In genomic region chr7:128740334-128740733, GRCm38 (mm10) we compare ENCODE assay signal across 8 mouse cellular contexts. TPM values are rescaled to one million over a fixed set of nuclear protein-coding genes. Genes with fewer than 3 reads are reported as not detected.
DNase-seq lines count a peak whose midpoint lies in the region; ATAC-seq and TF ChIP-seq lines count a peak whose summit lies in the region.

TSS of gene Mcmbp (minus strand) at chr7:128740495.

- H3K4me1 ChIP-seq in hindbrain, embryonic 10.5 days (replicated peaks), result peaks cover 26% of the 10 kb centered on the region
- peaks cover 13% of the 10 kb centered on the region; the same call in 1 of the 2 replicates for H3K4me1 ChIP-seq in lung, postnatal 0 days (ENCODE audit: insufficient read depth, low read depth, low read length)

- peaks cover 21% of the 10 kb centered on the region for H3K27me3 ChIP-seq in hindbrain, embryonic 10.5 days (ENCODE audit: insufficient read depth, poor library complexity, severe bottlenecking)
- no peaks in the 10 kb centered on the region for H3K27me3 ChIP-seq in lung, postnatal 0 days (replicated peaks; ENCODE audit: insufficient read depth, low read length)

- no peak for TF ChIP-seq CTCF in lung, postnatal 0 days (IDR thresholded peaks at IDR 0.05)

- ATAC-seq in frontal cortex, adult (ENCODE audit: low TSS enrichment), result peak; percentile 76
- peak; percentile 85 for ATAC-seq in lung, postnatal 0 days

- under 1% methylated on average over 35 of the region's 35 CpGs for WGBS in hindbrain, embryonic 10.5 days
- WGBS in lung, postnatal 0 days, result 0% methylated on average over 12 of the region's 35 CpGs

- DNase-seq in MEL-GATA-1-ER (ENCODE audit: extremely low read depth, low read depth), result peak; percentile 77
- peak; percentile 95 for DNase-seq in cerebellum, adult 8-10 months
- DNase-seq in hindbrain, embryonic 10.5 days (ENCODE audit: low spot score), result peak; percentile 97
- DNase-seq in layer of hippocampus, adult 9-11 months, result peak; percentile 96
- peak; percentile 98 for DNase-seq in lung, postnatal 0 days (ENCODE audit: low spot score)
- DNase-seq in ovary, postnatal 14 days (ENCODE audit: low spot score), result peak; percentile 95
- DNase-seq in thymus, postnatal 14 days, result peak; percentile 99

- peak within 1 kb of the TSS; percentile 98 for H3K4me3 ChIP-seq in hindbrain, embryonic 10.5 days
- peak within 1 kb of the TSS; percentile 99 for H3K4me3 ChIP-seq in lung, postnatal 0 days (ENCODE audit: low read depth, low read length)

- no peak for TF ChIP-seq EP300 in lung, postnatal 0 days (IDR thresholded peaks at IDR 0.05)

- peak within 1 kb of the TSS; percentile 98 for H3K27ac ChIP-seq in hindbrain, embryonic 10.5 days
- H3K27ac ChIP-seq in lung, postnatal 0 days (ENCODE audit: low read length), result peak within 1 kb of the TSS; percentile 97

- peak within 1 kb of the TSS; percentile 74 for H3K4me2 ChIP-seq in lung, postnatal 0 days (replicated peaks; ENCODE audit: low read depth, low read length)

- H3K36me3 ChIP-seq in hindbrain, embryonic 10.5 days, result peaks cover 27% of the 10 kb centered on the region
- no peaks in the 10 kb centered on the region for H3K36me3 ChIP-seq in lung, postnatal 0 days (ENCODE audit: insufficient read depth, low read length)

- peak within 1 kb of the TSS; percentile 88 for H3K9ac ChIP-seq in lung, postnatal 0 days (replicated peaks; ENCODE audit: low read depth)

- 0 out of 2 replicates have a peak, but pooled peaks cover 2% of the 10 kb centered on the region for H3K9me3 ChIP-seq in hindbrain, embryonic 10.5 days
- no peaks in the 10 kb centered on the region for H3K9me3 ChIP-seq in lung, postnatal 0 days (ENCODE audit: low read length)

RNA-seq across cellular contexts. Expression of gene Mcmbp, which starts in this region (rescaled TPM):
- 68.0 and 75.3 TPM in 2 replicates for polyA plus RNA-seq in hindbrain, embryonic 10.5 days (2016; fragmentation: Nextera tagmentation; extraction: Ambion mirVana)
- 38.8 and 40.2 TPM in 2 replicates for polyA plus RNA-seq in lung, postnatal 0 days (2015; fragmentation: Nextera tagmentation; extraction: Ambion mirVana)

Comparison
In these comparisons a context has a peak if more than half of its experiments do, and no peak if none do; other contexts are left out.
1. Peak in every context shown above with its lines: DNase-seq, ATAC-seq, H3K4me3 ChIP-seq and H3K27ac ChIP-seq.